Mouse (Mus musculus): Measurements from ENCODE around the gene Pnpla5.
"Not testable (repeated sequence)": the region's sequence is repeated elsewhere in the genome, so short reads cannot be mapped to it uniquely, and the experiment has no call there.

Pnpla5 gene

DNA sequence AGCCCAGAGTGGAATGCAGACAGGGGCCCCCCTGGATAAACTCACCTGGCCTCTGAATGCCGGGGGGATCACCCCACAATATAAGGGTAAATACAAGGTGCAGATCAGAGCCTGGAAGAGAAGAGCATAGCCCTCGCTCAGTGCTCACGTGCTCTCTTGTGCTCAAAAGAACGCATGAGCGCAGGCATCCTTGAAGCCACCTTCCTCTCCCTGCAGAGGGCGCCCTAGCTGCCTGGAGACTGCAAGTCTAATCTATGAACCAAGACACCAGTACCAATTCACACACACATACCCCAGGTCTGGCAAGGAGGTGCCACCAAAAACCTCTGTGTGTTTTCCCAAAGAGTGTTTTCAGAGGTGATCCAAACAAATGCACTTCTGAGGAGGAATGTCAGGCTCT is 2.4 kb downstream of the Pnpla5 start:
- no peak for DNase-seq (ENCODE audit: extremely low read depth, insufficient read length, low spot score)

DNA sequence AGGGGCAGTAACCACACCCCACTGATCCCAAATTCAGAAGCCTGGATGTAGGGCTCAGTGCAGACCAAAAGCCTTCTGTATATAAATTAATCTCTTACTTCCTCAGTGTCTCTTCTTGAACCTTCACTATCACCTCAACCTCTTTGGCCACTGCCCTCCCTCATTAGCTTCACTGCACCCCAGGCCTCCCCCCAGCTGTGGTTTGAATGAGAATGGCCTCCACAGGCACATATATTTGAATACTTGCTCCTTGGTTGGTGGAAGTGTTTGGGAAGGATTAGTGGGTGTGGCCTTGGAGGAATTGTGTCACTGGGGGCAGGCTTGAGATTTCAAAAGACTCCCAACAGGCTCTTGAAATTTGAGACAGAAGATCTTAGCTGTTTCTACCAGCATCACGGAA is 6.5 kb downstream of the Pnpla5 start:
- no peak for DNase-seq (ENCODE audit: extremely low read depth, insufficient read length, low spot score)

DNA sequence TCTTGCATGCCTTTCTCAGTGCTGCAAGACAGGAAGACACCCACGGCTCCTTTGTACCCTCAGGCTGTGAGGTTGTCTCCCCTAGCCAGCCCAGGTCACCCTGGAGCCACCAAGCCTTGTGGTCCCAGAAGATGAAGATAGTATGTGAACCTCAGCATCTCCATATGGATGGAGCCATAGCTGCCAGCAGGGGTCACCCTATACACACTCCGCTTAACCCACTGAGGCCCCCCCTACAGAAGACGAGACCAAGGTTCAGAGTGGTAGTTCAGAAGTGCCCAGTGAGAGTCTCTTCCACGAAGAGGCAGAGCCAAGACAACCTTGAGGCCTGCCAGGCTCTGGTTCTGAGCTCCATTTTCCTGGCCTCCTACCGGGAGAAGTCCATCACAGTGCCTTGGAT is 7.2 kb downstream of the Pnpla5 start:
- DNase-seq (ENCODE audit: extremely low read depth, insufficient read length, low spot score), result no peak

DNA sequence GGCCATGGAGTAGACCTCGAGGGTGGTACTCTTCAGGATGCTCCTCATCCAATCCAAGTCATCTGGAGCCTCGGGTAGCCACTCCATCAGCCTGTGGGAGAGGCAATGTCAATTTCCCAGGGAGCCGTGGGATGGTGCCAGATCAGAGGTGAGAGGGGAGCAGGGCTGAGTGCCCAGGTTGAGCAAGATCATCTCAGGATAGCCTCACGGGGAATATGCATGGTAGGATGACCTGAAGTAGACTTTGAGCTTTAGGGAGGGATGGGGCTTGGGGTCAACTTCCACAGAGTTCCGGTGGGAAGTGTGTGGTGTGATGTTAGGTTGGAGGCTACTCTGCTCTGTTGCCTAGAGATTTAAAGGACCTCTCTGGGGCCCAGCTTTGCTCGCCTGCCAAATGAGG is 9.1 kb downstream of the Pnpla5 start:
- DNase-seq (ENCODE audit: extremely low read depth, insufficient read length, low spot score), result no peak

DNA sequence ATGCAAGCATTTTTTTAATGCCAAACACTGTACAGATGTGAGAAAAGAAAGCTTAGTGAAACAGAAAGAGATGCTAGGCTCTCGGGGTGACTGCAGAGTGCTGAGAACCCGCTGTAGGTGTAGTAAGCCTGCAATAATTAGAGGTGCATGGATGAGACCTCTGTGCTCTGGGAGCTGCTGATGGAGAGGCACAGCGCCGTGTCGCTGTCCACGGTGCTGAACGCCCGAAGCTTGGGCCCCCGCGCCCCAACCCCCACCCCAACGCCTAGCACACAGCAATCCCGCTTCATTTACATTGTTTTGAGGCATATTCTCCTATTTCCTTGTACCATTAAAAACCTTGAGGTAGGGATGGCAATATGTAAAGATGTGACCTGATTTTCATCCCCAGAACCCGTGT is 14.1 kb downstream of the Pnpla5 start:
- DNase-seq (ENCODE audit: extremely low read depth, insufficient read length, low spot score), result no peak

DNA sequence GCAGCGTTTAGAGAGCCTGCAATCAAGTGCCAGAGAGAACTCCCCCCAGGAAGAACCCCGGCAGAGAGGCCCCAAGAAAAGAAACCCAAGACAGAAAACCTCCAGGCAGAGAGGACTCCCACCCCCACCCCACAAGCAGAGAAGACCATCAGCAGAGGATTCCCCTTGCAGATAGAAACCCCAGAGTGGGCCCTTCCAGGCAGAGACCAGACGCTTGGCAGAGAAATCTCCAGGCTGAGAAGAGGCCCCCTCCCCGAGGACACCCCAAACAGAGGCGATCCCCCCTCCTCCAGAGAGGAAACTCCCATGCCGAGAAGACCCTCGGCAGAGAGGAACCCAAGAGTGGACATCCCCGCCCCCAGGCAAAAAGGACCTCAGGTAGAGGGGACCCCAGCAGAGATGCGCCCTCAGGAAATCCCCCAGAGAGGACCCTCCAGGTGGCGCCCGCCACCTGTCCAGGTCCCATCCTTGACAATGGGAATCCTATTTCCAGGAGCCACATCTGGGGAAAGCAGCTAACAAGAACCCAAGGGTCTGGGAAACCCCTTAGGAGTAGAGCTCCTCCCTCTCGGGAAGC is 17.0 kb downstream of the Pnpla5 start:
- DNase-seq (ENCODE audit: extremely low read depth, insufficient read length, low spot score), result no peak

DNA sequence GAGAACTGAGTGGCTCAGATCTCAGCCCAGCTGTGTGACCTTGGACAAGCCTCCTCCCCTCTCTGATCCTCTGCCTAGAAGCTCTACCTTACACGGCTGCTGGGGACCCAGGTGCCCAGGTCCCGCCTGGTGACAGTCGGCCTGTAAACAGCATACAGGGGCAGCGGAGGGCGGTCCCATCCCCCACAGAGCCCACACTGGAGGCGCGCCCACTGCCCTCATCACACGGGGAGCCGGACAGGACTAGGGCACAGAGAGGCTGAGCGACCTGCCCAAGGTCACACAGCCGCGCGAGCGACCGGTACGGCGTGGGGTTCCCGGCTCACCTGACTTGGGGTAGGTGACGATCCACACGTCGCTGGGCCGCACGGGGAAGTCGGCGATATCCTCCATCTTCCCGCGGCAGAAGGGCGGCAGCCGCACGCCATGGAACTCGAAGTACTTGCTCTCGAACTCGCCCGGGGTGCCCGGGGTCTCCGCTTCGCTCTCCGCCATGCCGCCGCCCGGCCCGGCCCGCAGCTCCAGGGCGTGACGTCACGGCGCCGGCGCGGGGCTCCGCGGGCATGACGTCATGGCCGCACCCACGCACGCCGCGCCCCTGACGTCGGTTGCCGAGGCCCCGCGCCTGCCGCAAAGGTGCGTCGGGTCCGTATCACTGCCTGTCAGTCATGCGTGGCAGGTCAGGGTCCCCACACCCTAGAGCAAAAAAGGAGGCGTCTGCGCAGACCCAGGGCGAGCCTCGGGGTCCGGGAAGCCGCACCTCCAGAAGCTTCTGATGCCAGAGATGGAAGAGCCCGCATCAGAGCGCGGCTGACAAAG is 17.7 kb downstream of the Pnpla5 start, which contains the start of gene Sult4a1:
TSS of gene Sult4a1 (minus strand) at position 650 of the 819 bp plus-strand sequence.
- no peak for DNase-seq (ENCODE audit: extremely low read depth, insufficient read length, low spot score)

DNA sequence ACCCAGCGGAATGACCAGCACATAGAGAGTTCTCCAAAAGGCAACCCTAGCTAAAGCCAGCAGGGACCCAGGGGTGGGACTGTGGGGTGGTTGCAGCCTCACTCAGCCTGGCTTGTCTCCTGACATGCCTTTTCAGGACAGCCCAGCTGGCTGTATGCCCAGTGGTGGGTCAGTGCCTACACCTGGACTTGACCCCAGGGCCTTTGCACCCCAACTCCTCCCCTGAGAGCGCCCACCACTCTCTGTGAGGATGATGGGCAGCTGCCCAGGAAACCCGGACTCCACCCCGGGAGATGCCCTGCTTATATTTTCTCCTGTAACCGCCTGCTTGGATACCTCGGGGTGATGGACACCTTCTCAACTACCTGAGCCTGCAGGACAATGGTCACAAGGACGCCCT is 18.3 kb downstream of the Pnpla5 start:
- DNase-seq (ENCODE audit: extremely low read depth, insufficient read length, low spot score), result no peak

DNA sequence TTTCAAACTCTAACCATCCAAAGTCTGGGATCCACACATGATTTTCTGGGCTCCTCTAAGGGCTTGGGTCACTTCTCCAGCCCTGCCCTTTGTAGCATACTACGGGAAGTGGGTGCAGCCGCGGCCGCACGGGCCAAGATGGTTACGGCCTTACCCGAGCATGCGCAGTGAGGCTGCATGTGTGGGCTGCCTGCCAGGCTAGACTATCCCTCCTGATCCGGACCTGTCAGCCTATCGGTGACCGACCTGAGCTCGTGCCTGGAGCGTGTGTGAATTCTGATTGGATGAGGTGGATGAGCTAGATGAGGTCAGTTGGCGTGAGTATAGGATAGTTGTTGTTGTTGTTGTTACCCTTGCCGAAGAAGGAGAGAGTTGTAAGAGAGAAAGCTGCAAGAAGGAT is 25.4 kb downstream of the Pnpla5 start:
- DNase-seq (ENCODE audit: extremely low read depth, insufficient read length, low spot score), result not testable (repeated sequence)

DNA sequence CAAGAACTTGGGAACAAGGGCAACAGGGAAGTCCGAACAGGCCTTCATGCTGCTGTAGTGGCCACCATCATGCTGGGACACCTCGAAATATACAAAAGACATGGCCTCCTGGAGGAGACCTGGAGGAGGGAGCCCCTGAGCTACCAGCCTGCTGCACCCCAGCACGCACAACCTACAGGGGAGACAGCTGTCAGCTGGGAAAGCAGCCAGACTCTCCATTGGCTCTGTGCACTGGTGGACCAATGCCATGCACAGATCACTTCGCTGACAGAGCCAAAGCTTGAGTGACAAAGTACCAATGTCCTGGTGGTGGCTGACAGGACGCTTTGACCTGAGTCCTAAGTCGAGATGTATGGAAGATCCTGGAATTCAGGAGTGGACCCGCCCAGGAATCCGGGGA is 26.9 kb downstream of the Pnpla5 start:
- no peak for DNase-seq (ENCODE audit: extremely low read depth, insufficient read length, low spot score)

DNA sequence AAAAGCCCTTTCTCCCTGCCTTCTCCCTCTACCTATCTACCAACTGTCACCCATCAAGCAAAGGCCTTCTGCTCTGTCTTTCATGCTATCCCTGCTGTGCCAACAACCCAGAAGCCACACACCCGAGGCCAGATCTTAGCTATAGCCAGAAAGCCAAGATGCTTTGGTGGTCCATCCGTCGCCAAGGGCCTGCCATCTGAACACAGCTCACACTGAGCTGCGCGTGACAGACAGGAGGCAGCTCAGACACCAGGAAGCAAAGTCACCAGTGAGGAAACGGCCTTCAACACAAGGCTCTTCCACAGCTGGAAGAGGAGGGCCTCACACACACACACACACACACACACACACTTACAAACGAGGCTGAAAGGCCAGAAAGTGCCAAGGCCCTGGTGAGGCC is 28.1 kb downstream of the Pnpla5 start:
- DNase-seq (ENCODE audit: extremely low read depth, insufficient read length, low spot score), result no peak

DNA sequence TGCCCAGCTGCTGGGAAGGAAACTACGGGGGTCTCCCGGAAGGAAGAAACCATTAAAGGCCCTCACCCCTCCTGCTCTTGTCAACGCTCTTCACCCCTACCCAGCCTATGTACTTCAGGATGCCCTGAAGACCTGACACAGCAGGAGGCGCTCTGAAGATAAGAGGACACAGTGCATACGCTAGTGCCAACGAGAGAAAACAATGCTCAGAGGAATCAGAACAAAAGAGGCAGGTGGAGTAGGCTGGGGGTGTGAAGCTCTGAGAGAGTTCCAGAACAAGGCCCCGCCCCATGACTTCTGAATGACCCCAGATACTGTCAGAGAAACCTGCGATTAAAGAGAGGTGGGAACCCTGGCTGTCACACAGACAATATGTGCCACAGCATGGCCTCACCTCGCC is 36.2 kb downstream of the Pnpla5 start:
- DNase-seq (ENCODE audit: extremely low read depth, insufficient read length, low spot score), result no peak

DNA sequence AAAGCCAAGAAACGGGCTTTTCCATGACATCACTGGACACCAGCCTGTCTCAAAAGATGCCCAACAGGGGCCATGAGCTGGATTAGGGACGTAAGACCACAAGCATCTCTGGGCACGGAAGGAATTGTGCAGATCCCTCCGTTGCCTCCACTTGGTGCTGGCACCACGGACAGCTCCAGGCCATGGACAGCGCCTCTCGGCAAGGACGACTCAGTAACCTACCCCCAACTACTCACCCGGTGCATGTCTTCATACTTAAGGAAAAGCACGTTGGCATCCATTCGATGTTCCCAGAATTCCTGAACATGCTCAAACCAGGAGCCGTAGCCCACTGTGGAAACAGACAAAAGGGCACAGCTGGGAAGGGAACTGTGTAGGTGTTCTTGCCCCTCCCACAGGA is 36.6 kb downstream of the Pnpla5 start:
- DNase-seq (ENCODE audit: extremely low read depth, insufficient read length, low spot score), result no peak

DNA sequence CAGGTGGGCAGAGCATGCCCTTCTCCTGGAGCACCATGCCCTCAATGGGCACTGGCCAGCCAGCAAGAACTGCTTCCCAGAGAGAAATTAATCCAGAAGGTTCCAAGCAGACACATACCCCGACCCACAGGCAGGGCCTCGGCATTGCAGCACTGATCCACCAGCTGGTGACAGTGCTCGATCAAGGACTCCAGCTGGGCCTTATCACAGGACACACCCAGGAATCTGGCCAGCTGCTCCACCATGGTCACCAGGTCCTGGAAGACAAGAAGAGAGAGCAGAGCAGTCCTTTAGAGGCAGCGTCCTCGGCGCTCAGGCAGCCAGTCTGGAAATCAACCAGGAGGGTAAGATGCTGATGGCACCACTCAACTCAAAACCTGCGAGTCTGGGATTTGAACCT is 42.9 kb downstream of the Pnpla5 start:
- DNase-seq (ENCODE audit: extremely low read depth, insufficient read length, low spot score), result no peak

DNA sequence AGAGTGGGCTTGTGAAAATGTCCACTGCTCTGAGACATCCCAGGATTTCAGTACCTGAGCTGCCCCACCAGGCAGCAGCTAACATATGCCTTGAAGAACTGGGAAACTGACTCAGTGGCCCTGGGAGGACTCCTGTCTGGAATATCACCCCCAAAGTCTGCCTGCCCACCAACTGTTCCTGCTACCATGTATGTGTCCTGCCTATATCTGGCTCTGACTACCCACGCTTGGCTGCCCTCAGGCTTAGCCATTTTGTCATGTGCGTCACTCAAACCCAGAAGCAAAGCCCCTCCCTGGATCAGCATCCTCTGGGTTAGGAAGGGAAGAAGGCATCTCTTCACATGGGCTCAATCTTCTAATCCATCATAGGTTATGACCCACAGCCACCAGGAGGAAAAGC is 43.5 kb downstream of the Pnpla5 start:
- DNase-seq (ENCODE audit: extremely low read depth, insufficient read length, low spot score), result no peak

DNA sequence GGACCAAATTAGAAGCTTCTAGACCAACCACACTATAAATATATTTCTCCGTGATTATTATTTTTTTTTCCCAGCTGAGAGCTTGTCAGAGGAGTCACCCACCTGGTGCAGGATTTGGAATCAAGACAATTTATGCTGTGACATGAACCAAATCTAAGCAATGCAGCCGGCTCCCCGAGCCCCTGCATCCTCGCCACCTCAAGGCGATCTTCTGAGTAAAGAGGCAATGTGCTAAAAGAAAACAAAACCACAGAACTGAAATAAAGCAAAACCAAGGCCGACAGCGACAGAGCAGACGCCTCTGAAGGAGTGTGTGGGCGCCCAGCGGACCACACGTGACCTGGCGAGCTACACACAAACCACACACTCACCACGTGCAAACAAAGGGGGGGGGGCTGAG is 44.3 kb downstream of the Pnpla5 start:
- DNase-seq (ENCODE audit: extremely low read depth, insufficient read length, low spot score), result no peak

DNA sequence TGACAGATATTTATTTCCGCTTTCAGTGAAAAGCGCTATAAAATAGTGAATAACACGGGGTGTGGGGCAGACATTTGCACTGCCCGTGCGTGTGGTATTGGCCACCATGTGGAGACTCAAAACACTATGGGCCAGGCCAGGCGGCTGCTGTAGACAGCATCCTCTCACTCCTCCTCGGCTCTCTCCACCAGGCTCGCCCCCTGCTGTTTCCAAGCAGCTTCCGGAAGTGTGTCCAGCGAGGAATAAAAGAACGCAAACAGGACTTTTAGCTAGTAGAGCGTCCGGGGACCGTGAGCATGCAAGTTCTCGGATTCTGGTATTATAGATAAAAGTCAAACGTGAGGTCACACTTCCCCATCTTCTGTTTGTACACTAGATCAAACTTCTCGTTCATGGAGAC is 45.8 kb downstream of the Pnpla5 start:
- DNase-seq (ENCODE audit: extremely low read depth, insufficient read length, low spot score), result no peak

DNA sequence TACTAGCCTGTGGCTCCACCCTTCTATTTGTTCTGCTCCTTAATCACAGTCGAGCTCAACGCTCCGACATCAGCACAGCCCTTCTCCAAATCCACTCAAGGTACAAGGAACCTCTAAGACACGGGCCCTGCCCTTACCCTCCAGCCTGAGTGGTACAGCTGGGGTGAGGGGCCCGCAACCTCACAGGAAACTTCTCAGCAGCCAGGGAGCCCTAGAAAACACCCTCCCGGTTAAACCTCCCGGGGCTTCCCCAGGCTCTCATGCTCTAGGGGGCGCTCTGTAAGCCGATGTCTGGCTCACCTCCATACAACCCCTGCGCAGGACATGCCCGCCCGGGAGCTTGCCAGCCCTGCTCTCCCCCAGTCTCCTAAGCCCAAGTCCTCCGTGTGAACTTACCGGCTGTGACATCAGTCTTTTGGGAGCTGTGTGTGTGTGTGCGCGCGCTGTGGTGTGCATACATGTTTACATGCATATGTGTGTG is 48.2 kb downstream of the Pnpla5 start:
- DNase-seq (ENCODE audit: extremely low read depth, insufficient read length, low spot score), result no peak

DNA sequence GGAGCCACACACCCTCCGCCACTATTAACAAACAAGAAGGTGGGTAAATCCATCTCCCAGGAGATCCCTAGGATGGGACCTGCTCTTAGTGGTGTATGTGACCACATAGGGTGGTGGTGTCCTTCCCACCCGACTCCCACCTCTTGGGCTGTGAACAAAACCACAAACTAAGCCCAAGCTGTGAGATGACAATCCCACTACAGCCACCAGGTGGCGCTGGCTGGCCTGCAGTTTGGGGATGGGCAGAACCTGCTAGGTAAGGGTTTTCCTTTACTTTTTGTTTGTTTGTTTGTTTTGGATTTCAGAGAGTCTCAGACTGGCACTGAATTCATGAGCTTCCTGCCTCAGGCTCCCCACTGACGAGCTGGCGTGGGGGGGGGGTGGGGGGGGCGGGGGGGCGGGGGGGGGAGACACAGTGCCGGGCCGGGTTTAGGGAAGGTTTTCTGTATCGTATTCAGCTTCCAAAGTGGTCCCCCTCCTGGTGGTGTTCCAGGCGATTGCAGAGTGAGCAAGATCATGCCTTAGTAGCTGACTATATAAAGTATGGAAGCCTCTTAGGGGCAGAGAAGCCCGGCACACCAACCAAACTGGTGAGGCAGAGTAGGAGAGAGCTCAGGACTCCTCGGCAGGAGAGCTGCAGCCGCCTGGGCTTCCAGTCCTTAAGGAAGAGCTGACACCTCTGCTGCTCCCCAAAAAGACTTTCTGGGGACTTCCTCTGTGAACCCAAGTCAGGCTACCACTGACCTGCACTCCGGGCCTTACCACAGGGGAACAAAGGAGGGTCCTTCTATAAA is 48.9 kb downstream of the Pnpla5 start:
- DNase-seq (ENCODE audit: extremely low read depth, insufficient read length, low spot score), result no peak

DNA sequence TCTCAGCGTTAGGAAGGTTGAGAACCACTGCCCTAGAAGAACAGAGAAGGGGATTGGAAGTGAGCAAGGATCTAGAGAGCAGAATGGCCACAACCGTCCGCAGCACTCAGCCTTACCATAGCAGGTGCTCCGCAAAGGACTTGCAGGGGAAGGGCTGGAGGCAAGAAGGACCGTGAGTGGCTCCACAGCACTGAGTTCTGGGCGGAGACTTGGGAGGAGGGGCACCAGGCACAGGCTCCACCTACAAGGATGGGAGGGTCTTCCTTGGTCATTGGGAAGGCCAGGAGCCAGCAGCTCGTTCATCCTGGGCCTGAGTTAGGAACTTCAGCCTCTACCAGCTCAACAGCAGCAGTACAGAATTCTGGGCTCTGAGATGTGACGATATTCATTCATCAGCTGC is 49.9 kb downstream of the Pnpla5 start:
- DNase-seq (ENCODE audit: extremely low read depth, insufficient read length, low spot score), result no peak

DNA sequence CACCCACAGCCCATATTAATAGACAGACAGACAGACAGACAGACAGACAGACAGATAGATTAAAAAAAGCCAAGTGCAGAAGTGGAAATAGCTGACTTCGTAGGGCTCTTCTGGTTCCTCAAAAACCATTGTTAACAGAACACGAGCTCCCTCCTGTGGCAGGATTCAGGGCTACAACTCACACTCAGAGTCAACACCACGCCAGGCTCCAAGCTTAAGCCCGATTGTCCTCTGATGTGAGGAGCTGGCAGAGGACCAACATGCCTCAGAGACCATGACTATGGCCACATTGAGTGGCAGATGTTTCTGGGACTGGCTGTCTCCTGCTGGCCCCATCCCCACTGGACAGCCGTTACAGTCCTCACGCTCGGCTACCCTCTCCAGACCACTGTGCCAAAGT is 50.7 kb downstream of the Pnpla5 start:
- no peak for DNase-seq (ENCODE audit: extremely low read depth, insufficient read length, low spot score)

Measured in 3134 (cell line).